Mouse (Mus musculus): ENCODE measurements around the gene Muc2. TPM values are rescaled to one million over a fixed set of nuclear protein-coding genes. Genes with fewer than 3 reads are reported as not detected.

Muc2 gene
- polyA plus RNA-seq (2012; fragmentation: generic; extraction: Trizol) = under 1 TPM in 1 of 2 experiments, not detected in 1; 0.07 TPM

GRCm38 (mm10) chr7:141690040-141690439 lies at the start of gene Muc2:
Gene Muc2 (plus strand): TSS chr7:141690340.

GRCm38 (mm10) chr7:141788677-141789452 lies 98.7 kb downstream of the Muc2 start, which contains the start of gene Muc5ac:
Gene Muc5ac (plus strand): TSS chr7:141788972.

Other genes starting within 250 kb of the Muc2 start
- gene Pidd1, start 246.3 kb upstream of the Muc2 start, polyA plus RNA-seq (2012; fragmentation: generic; extraction: Trizol) = 1 to 10 TPM; 4.1 to 5.6 TPM
- gene Rplp2, start 243.0 kb upstream of the Muc2 start, polyA plus RNA-seq (2012; fragmentation: generic; extraction: Trizol) = over 10,000 TPM in 1 of 2 experiments, 1,000 to 10,000 TPM in 1; 3,471 to 11,217 TPM
- gene Pnpla2, start 235.1 kb upstream of the Muc2 start, polyA plus RNA-seq (2012; fragmentation: generic; extraction: Trizol) = 10 to 100 TPM; 28.5 to 35.1 TPM
- gene Cracr2b, start 229.2 kb upstream of the Muc2 start, polyA plus RNA-seq (2012; fragmentation: generic; extraction: Trizol) = 1 to 10 TPM; 5.3 to 8.3 TPM
- 100 to 1,000 TPM; 161 to 178 TPM for gene Cd151, start 222.9 kb upstream of the Muc2 start, polyA plus RNA-seq (2012; fragmentation: generic; extraction: Trizol)
- gene Polr2l, start 215.2 kb upstream of the Muc2 start, polyA plus RNA-seq (2012; fragmentation: generic; extraction: Trizol) = 100 to 1,000 TPM in 1 of 2 experiments, 10 to 100 TPM in 1; 73.2 to 208 TPM
- 100 to 1,000 TPM; 245 to 411 TPM for gene Tspan4, start 215.1 kb upstream of the Muc2 start, polyA plus RNA-seq (2012; fragmentation: generic; extraction: Trizol)
- gene Chid1, start 150.5 kb upstream of the Muc2 start, polyA plus RNA-seq (2012; fragmentation: generic; extraction: Trizol) = 10 to 100 TPM; 21.6 to 42.3 TPM
- 10 to 100 TPM; 41.6 to 67.1 TPM for gene Ap2a2, start 128.2 kb upstream of the Muc2 start, polyA plus RNA-seq (2012; fragmentation: generic; extraction: Trizol)
- gene Muc6, start 35.0 kb upstream of the Muc2 start, polyA plus RNA-seq (2012; fragmentation: generic; extraction: Trizol) = under 1 TPM; 0.02 to 0.94 TPM
- gene Muc5ac, start 98.6 kb downstream of the Muc2 start, polyA plus RNA-seq (2012; fragmentation: generic; extraction: Trizol) = not detected
- gene Muc5b, start 148.7 kb downstream of the Muc2 start, polyA plus RNA-seq (2012; fragmentation: generic; extraction: Trizol) = under 1 TPM in 1 of 2 experiments, not detected in 1; 0.01 TPM
- gene Tollip, start 228.2 kb downstream of the Muc2 start, polyA plus RNA-seq (2012; fragmentation: generic; extraction: Trizol) = 10 to 100 TPM in 1 of 2 experiments, 1 to 10 TPM in 1; 5.5 to 23.0 TPM